ENCODE assay signal across 8 mouse cellular contexts in genomic region chr4:41774002-41774401, GRCm38 (mm10). TPM values are rescaled to one million over a fixed set of nuclear protein-coding genes. Genes with fewer than 3 reads are reported as not detected.
DNase-seq lines count a peak whose midpoint lies in the region; ATAC-seq and TF ChIP-seq lines count a peak whose summit lies in the region.
"Not testable (repeated sequence)": the region's sequence is repeated elsewhere in the genome, so short reads cannot be mapped to it uniquely, and the experiment has no call there.

Gene Ccl27a, minus strand, starts transcription at chr4:41774247.

- WGBS in embryonic facial prominence, embryonic 13.5 days: 0% methylated on average over 12 of the region's 14 CpGs
- WGBS in kidney, adult 2 months: 4% methylated on average over 12 of the region's 14 CpGs
- WGBS in midbrain, embryonic 11.5 days: 0% methylated on average over 12 of the region's 14 CpGs

- not testable (repeated sequence) for H3K9me3 ChIP-seq in embryonic facial prominence, embryonic 13.5 days; midbrain, embryonic 11.5 days (ENCODE audit: control insufficient read depth, low read length)

- not testable (repeated sequence) for TF ChIP-seq POLR2A in kidney, adult 2 months (IDR thresholded peaks at IDR 0.05; ENCODE audit: low read depth, low read length)

- TF ChIP-seq CTCF in kidney, adult 2 months (conservative IDR thresholded peaks at IDR 0.05; ENCODE audit: insufficient read depth, insufficient read length, low read depth, low read length): not testable (repeated sequence)

- H3K9ac ChIP-seq in embryonic facial prominence, embryonic 13.5 days: not testable (repeated sequence)
- peak within 1 kb of the TSS; percentile 38; the same call in 1 of the 2 replicates for H3K9ac ChIP-seq in midbrain, embryonic 11.5 days (ENCODE audit: low read length)

- H3K36me3 ChIP-seq in embryonic facial prominence, embryonic 13.5 days; kidney, adult 2 months (ENCODE audit: control insufficient read depth, insufficient read depth, low read length); midbrain, embryonic 11.5 days (ENCODE audit: control insufficient read depth, insufficient read depth, low read length): not testable (repeated sequence)

- H3K4me2 ChIP-seq in embryonic facial prominence, embryonic 13.5 days: peak within 1 kb of the TSS; percentile 54
- H3K4me2 ChIP-seq in midbrain, embryonic 11.5 days: peak within 1 kb of the TSS; percentile 40

- intact Hi-C loops in left cerebral cortex, postnatal 4 days (cut with DNase I): not testable (repeated sequence)

- H3K27me3 ChIP-seq in embryonic facial prominence, embryonic 13.5 days; kidney, adult 2 months (replicated peaks; ENCODE audit: control insufficient read depth, insufficient read depth, low read length); midbrain, embryonic 11.5 days (ENCODE audit: control insufficient read depth, insufficient read depth, low read length): not testable (repeated sequence)

- ATAC-seq in embryonic facial prominence, embryonic 13.5 days (ENCODE audit: insufficient number of reproducible peaks, insufficient read depth, low FRiP score, low TSS enrichment, low read depth); midbrain, embryonic 11.5 days (ENCODE audit: low FRiP score): not testable (repeated sequence)

- peak within 1 kb of the TSS; percentile 65; the same call in 1 of the 2 replicates for H3K27ac ChIP-seq in embryonic facial prominence, embryonic 13.5 days
- H3K27ac ChIP-seq in kidney, adult 2 months (ENCODE audit: insufficient read depth, low read depth, low read length): peak within 1 kb of the TSS; percentile 86
- H3K27ac ChIP-seq in midbrain, embryonic 11.5 days (ENCODE audit: low read depth, low read length): not testable (repeated sequence)

- peak; percentile 91 to 92 for DNase-seq in adrenal gland, postnatal 36 days
- peak; percentile 78 to 82 for DNase-seq in heart, adult 9 months (ENCODE audit: low spot score in 2 of 2)
- DNase-seq in kidney, adult 2 months: peak; percentile 94
- DNase-seq in left cerebral cortex, postnatal 4 days: peak; percentile 81
- DNase-seq in midbrain, embryonic 11.5 days (ENCODE audit: low spot score, missing footprints): peak; percentile 97
- peak; percentile 70 to 80 for DNase-seq in right cerebral cortex, postnatal 36 days (ENCODE audit: low spot score in 2 of 2)
- DNase-seq in urinary bladder, postnatal 36 days (ENCODE audit: low spot score in 2 of 2): peak; percentile 72 to 76

- not testable (repeated sequence) for H3K4me1 ChIP-seq in embryonic facial prominence, embryonic 13.5 days; kidney, adult 2 months (ENCODE audit: control insufficient read depth, insufficient read depth, low read length); midbrain, embryonic 11.5 days (ENCODE audit: control insufficient read depth, insufficient read depth, low read length)

- H3K4me3 ChIP-seq in embryonic facial prominence, embryonic 13.5 days: peak within 1 kb of the TSS; percentile 44
- peak within 1 kb of the TSS; percentile 66 for H3K4me3 ChIP-seq in kidney, adult 2 months (ENCODE audit: insufficient read depth, low read depth, low read length)
- peak within 1 kb of the TSS; percentile 34 for H3K4me3 ChIP-seq in midbrain, embryonic 11.5 days (ENCODE audit: low read depth, low read length)

RNA-seq across cellular contexts. Expression of gene Ccl27a, which starts in this region (rescaled TPM):
- total RNA-seq in adrenal gland, postnatal 36 days (2021): 10 to 100 TPM; 33.9 to 46.8 TPM
- 63.5 and 65.5 TPM in 2 replicates for polyA plus RNA-seq in embryonic facial prominence, embryonic 13.5 days (2015; fragmentation: Nextera tagmentation; extraction: Ambion mirVana)
- 49.2 and 54.0 TPM in 2 replicates for polyA plus RNA-seq in kidney, adult 2 months (2012; rRNA removed)
- total RNA-seq in left cerebral cortex, postnatal 4 days (2021): 100 to 1,000 TPM; 256 to 262 TPM
- 71.1 and 73.5 TPM in 2 replicates for polyA plus RNA-seq in midbrain, embryonic 11.5 days (2014; fragmentation: Nextera tagmentation; extraction: Ambion mirVana)

Comparison
In these comparisons a context has a peak if more than half of its experiments do, and no peak if none do; other contexts are left out.
1. RNA of gene Ccl27a (total RNA-seq): 256 to 262 TPM in left cerebral cortex, postnatal 4 days; 33.9 to 46.8 TPM in adrenal gland, postnatal 36 days; every median in the first group is over 4 times any median in the second.
2. Peak in every context shown above with its lines, with median percentiles within 50 percentile points of each other: DNase-seq and H3K4me3 ChIP-seq.